Mouse (Mus musculus): ENCODE measurements at regions not wholly inside any gene's neighbourhood (a gene's known extent, or its start where the extent isn't known, plus 50 kb on each side); places are given as distances from the start of the nearest gene placed in this dataset.

GRCm38 (mm10) chr3:18941301-18942177, 686.9 kb downstream of the 1700064H15Rik start:
- DNase-seq = no peak

GRCm38 (mm10) chr3:18960341-18960740, 668.1 kb downstream of the 1700064H15Rik start:
- DNase-seq = no peak

- DNase-seq = peak; percentile 14
Measured at GRCm38 (mm10) chr3:18988662-18989061, 639.8 kb downstream of the 1700064H15Rik start.

GRCm38 (mm10) chr3:18989577-18990240, 638.8 kb downstream of the 1700064H15Rik start:
- peak; percentile 86 for DNase-seq

- peak; percentile 50 for DNase-seq
Measured at GRCm38 (mm10) chr3:19000179-19000578, 628.3 kb downstream of the 1700064H15Rik start.

GRCm38 (mm10) chr3:19002056-19002455, 626.4 kb downstream of the 1700064H15Rik start:
- DNase-seq = no peak

DNA sequence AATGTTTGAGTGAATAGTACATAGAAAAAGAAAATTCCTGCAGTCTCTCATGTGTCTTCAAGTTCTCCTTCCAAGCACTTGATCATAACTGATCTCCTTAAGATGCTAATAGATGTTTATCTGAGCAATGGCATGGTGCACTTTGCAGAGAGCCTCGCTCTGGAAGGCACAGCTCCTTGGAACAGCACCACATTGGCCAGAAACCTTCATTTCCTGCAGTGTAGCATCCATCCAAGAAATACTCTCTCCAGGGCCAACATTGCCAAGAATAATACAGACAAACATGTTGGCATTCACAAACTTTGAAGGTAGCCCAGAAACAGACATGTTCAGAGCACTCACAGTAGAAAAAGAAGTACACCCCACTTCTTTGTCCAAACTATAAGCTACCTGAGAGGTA, 623.7 kb downstream of the 1700064H15Rik start:
- DNase-seq = no peak

DNA sequence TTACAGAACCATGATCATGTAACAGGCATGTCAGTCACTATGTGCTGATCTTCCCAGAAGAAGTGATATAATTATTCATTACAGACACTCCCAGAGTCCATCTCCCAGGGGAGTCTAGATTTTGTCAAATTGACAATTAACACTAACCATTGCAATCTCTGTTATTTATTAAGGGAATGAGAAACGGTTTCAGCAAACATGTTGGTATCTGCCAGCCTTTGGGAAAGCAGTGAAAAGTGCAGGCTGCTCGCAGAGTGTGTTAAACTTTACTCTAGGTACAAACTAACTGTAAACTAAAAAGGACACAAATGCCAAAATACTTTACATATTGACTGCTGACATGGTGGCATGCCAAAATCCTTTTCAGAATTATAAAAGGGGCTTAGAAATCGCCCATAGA, 583.9 kb downstream of the 1700064H15Rik start:
- DNase-seq = peak; percentile 82

DNA sequence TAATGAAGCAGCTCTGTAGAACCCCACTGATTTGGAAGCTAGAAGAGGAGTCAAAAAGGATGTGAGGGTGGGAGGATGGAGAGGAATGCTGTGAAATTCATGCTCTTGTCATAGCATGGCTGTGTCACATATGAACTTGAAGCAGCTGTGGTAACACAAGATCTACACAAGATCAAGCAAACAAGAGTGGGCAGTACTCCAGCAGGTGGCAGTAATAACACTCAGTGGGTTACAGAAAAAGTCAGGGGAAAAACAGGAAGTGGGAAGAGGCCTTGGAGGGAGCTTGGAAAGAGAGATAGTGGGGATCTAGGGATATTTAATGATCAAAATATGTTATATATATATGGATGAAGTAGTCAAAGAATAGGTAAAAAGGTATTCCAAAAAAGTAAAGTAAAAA, 582.5 kb downstream of the 1700064H15Rik start:
- peak; percentile 27 for DNase-seq

- DNase-seq = peak; percentile 22
Measured at GRCm38 (mm10) chr3:19046610-19047009, 581.9 kb downstream of the 1700064H15Rik start.

- DNase-seq = no peak
Measured at GRCm38 (mm10) chr3:19055961-19056360, 572.5 kb downstream of the 1700064H15Rik start.

DNA sequence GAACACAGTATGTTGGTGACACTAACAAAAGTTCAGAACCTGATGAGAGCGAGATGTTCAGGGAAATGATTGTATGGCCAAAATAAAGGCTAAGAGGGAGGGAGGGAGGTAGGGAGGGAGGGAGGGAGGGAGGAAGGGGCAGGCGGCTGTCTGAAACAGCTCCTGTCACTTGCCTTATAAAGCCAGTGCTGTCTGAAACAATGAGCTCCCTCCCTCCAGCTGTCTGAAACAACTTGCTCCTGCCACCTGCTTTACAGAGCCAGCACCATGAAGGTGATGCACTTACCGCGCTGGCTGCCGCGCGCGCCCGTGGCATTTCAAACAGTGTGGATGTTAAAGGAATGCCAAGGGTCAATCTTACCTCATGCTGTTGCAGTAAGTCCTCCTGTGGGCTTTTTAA, 571.9 kb downstream of the 1700064H15Rik start:
- no peak for DNase-seq

DNA sequence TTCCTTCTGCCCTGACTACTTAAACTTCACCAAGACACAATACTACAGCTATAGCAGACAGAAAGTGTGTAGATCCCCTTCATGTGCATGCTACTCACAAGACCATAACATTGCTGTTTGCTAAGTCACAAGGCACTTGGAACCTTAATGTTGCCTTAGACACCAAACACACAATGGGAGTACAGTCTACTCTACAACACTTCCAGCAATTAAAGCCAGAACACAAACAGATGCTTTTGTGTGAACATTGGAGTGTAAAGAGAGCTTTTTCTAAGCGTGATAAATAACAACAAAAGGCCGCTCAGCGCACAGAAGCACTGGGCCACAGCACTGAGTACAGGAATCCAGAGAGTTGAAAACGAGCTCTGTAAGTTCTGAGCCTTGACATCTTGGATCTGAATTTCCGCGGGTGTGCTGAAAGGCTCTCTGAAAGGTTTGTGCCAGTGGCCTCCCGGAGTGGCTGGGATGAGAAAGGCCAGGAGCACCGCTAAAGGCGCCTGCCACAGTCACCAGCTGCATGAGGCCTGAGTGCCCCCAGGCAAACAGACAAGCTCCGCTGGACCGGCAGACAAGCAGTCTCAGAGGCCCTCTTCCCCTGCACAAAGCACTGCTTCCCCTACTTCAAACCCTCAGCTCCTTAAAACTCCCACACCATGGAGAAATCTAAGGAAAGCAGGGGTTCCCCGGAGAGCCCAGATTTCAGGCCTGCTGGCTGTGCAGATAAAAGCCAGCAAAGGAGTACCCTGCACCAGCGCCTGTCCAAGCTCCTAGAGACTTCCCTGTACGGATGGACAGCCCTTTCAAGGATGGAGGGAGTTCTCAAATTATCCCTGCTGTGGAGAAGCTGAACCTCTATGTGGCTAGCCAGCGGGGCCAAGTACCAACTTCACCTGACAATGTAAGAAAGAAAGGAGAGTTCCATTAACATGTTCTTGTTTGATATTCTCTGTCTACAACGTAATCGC, 568.3 kb downstream of the 1700064H15Rik start:
- DNase-seq = no peak

DNA sequence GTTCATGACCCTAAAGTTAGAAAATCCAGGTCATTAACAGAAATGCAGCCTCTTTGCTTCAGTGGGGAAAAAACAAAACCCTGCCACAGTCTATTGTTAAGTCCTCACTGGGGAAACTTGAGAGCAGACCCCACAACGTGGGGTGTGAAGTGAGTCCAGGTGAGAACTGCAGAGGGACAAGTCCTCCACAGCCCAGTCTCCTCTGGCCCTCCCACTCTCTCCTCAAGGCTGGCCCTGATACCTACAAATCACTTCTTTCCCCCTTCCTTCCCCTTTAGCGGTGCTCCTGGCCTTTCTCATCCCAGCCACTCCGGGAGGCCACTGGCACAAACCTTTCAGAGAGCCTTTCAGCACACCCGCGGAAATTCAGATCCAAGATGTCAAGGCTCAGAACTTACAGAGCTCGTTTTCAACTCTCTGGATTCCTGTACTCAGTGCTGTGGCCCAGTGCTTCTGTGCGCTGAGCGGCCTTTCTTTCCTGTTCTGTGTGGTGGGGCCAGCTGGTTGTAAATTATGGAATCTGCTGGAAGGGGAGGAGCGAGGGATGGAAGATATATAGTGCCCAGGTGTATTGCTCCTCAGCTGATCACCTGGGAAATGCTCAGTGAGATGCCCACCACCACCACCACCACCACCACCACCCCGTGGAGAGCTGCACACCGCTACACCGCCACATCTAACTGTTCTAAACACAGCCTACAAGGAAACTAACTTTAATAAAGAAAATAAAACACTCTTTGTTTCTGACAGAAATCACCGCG, 566.8 kb downstream of the 1700064H15Rik start:
- DNase-seq = no peak

GRCm38 (mm10) chr3:19062249-19062859, 566.1 kb downstream of the 1700064H15Rik start:
- peak; percentile 77 for DNase-seq

GRCm38 (mm10) chr3:19067141-19067757, 561.2 kb downstream of the 1700064H15Rik start:
- peak; percentile 88 for DNase-seq
